Mouse (Mus musculus): Measurements from ENCODE around the gene Kpna4. TPM values are rescaled to one million over a fixed set of nuclear protein-coding genes. Genes with fewer than 3 reads are reported as not detected.

Gene Kpna4
- polyA plus RNA-seq, 1 experiment from 2014 or later = 16.1 TPM

DNA sequence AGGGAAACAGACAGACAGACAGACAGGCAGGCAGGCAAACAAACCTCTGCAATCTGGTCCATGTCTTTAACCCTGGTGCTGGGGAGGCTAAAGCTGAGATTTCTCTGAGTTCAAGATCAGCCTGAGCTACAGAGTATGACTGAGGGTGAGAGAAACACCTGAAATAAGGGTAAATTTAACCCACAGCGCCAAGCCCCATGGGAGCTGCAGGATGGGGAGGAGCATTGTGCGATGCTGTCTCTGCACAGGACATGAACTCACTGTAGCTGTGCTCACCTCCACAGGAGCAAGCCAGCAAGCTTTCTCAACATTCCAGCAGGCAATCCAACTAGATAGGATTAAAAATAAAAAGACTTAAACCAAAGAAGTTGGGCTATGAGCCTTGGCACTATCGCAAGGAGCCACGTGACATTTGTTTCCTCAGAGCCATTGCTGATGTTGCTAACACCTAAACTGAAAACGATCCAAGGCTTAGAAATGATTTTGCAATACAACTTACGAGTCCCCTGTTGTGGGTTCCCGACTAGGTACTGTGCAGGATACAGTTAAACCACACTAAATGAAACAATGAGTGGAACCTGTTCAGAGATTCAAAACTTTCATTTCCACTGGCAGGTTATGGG lies 15.6 kb upstream of the Kpna4 start:
- WGBS (ENCODE audit: insufficient replicate concordance) = 70% methylated on average over 7 of the region's 7 CpGs
- DNase-seq = no peak
- H3K36me3 ChIP-seq = no peaks in the 10 kb centered on the region
- H3K4me1 ChIP-seq (replicated peaks) = no peaks in the 10 kb centered on the region
- no peak overlapping the region for H3K9ac ChIP-seq
- no peaks in the 10 kb centered on the region for H3K27me3 ChIP-seq
- no peaks in the 10 kb centered on the region for H3K9me3 ChIP-seq (replicated peaks)
- H3K4me2 ChIP-seq = no peak overlapping the region
- H3K27ac ChIP-seq = no peak overlapping the region
- H3K4me3 ChIP-seq (replicated peaks) = no peak overlapping the region
- no peak for ATAC-seq (ENCODE audit: low read depth)

DNA sequence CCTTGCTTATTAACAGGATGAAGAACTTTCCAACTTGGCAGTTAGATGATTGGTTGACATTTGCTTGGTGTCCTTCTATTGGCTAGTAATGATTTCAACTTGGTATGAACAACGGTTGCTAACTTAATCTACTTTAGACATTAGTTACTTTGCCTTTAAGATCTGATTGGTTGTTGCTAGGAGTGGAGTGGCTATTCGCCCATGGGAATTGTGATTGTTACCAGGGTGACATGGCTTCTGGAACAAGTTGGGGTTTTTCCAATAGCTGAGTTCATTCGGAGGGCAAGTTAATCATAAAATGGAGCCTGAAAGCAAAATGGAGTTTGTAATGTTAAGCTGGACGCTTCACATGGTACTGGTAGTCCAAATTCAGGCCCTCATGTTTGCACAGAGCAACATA lies 13.9 kb upstream of the Kpna4 start:
- Histone ChIP-seq H3K9me3 (replicated peaks) (no peaks in the 10 kb centered on the region), H3K36me3 (no peaks in the 10 kb centered on the region), H3K27me3 (no peaks in the 10 kb centered on the region), H3K4me1 (replicated peaks) (no peaks in the 10 kb centered on the region), H3K9ac (no peak overlapping the region), H3K4me2 (no peak overlapping the region), H3K27ac (no peak overlapping the region), H3K4me3 (replicated peaks) (no peak overlapping the region)
- no peak for DNase-seq
- WGBS (ENCODE audit: insufficient replicate concordance) = 65% methylated on average over 4 of the region's 4 CpGs
- no peak for ATAC-seq (ENCODE audit: low read depth)

DNA sequence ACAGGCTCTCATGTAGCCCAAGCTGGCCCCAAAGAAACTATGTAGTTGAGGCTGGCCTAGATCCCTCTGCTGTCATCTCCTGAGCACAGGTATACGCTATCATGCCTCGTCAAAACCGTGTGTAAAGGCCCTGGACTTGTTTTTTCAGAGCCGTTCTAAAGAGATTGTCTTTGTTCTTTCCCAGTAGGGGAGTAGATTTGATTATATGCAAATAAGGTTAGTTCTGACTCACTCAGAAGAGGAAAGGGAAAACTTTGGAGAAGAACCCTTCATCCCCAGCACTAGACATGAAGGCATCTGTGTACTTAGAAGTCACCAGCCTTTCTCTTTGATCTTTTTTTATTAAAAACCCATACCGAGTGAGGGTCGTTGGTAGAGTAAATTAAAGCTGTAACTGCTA lies 9.1 kb upstream of the Kpna4 start:
- ATAC-seq (ENCODE audit: low read depth) = no peak
- WGBS (ENCODE audit: insufficient replicate concordance) = 68% methylated on average over 6 of the region's 6 CpGs

GRCm38 (mm10) chr3:69130973-69131372 lies 4.1 kb upstream of the Kpna4 start:
- no peaks in the 10 kb centered on the region for H3K27me3 ChIP-seq
- no peak overlapping the region for H3K4me2 ChIP-seq
- no peak overlapping the region for H3K27ac ChIP-seq
- no peak overlapping the region for H3K4me3 ChIP-seq (replicated peaks)
- H3K36me3 ChIP-seq = no peaks in the 10 kb centered on the region
- ATAC-seq (ENCODE audit: low read depth) (no peak), DNase-seq (no peak)
- WGBS (ENCODE audit: insufficient replicate concordance) = 71% methylated on average over 4 of the region's 4 CpGs
- H3K9me3 ChIP-seq (replicated peaks) = no peaks in the 10 kb centered on the region
- no peak overlapping the region for H3K9ac ChIP-seq
- H3K4me1 ChIP-seq (replicated peaks) = peaks cover 7% of the 10 kb centered on the region

More for the DNA sequence above, 9.1 kb upstream of the Kpna4 start:
- Histone ChIP-seq H3K4me1 (replicated peaks) (no peaks in the 10 kb centered on the region), H3K4me2 (no peak overlapping the region), H3K4me3 (replicated peaks) (no peak overlapping the region), H3K27me3 (no peaks in the 10 kb centered on the region), H3K9ac (no peak overlapping the region), H3K9me3 (replicated peaks) (no peaks in the 10 kb centered on the region), H3K27ac (no peak overlapping the region), H3K36me3 (no peaks in the 10 kb centered on the region)
- DNase-seq = no peak

DNA sequence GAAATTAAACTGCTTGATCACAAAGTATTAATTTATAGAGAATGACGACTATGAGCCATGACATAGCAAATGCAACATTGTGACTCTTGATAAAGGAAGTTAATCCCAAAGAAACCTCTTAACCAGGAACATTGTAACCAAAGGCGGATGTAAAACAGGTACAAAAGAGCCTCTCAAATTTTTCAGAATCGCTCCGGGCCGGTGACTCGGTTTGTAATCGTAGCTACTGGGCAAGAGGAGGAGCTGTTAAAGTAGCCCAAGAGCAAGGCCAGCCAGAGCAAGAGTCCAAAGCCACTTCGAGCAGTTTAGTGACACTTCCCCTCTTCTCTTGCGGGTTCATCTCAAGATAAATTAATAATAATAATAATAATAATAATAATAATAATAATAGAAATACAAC lies 780 bp upstream of the Kpna4 start:
- Histone ChIP-seq H3K9me3 (replicated peaks) (no peaks in the 10 kb centered on the region), H3K9ac (peak overlapping the region; percentile 97), H3K4me2 (peak overlapping the region; percentile 88), H3K36me3 (no peaks in the 10 kb centered on the region), H3K4me3 (replicated peaks) (peak overlapping the region; percentile 95), H3K27ac (peak overlapping the region; percentile 89), H3K4me1 (replicated peaks) (peaks cover 24% of the 10 kb centered on the region), H3K27me3 (no peaks in the 10 kb centered on the region)
- no peak for DNase-seq
- WGBS (ENCODE audit: insufficient replicate concordance) = 9% methylated on average over 9 of the region's 9 CpGs
- no peak for ATAC-seq (ENCODE audit: low read depth)

DNA sequence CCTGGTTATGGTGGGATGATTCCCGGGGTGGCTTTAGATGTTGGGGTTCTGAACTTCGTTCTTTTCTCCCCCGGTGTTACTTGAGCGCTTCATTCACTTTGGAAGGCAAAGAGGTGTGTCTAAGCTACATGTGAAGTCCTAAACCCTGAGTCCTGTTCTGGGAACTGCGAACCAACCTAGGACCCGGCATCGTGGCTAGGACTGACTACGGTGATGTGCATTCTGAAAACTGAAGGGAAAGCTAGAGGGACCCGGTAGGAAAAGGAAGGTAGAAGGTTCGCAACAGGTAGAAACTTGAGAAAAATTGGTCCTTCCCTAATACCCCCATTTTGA lies 399 bp upstream of the Kpna4 start:
- H3K4me3 ChIP-seq (replicated peaks) = peak overlapping the region; percentile 95
- peak; percentile 52 for ATAC-seq (ENCODE audit: low read depth)

GRCm38 (mm10) chr3:69125891-69126508 lies 913 bp downstream of the Kpna4 start:
- peak overlapping the region; percentile 95 for H3K4me3 ChIP-seq (replicated peaks)
- no peaks in the 10 kb centered on the region for H3K9me3 ChIP-seq (replicated peaks)
- H3K9ac ChIP-seq = peak overlapping the region; percentile 97
- H3K27me3 ChIP-seq = no peaks in the 10 kb centered on the region
- DNase-seq (peak; percentile 36), ATAC-seq (ENCODE audit: low read depth) (0 out of 2 replicates have a peak, but pooled peaks have one; percentile 27)
- peak overlapping the region; percentile 88 for H3K4me2 ChIP-seq
- WGBS (ENCODE audit: insufficient replicate concordance) = under 1% methylated on average over 35 of the region's 35 CpGs
- H3K36me3 ChIP-seq = no peaks in the 10 kb centered on the region
- H3K27ac ChIP-seq = peak overlapping the region; percentile 89
- peaks cover 27% of the 10 kb centered on the region for H3K4me1 ChIP-seq (replicated peaks)

More for the DNA sequence above, 399 bp upstream of the Kpna4 start:
- no peaks in the 10 kb centered on the region for H3K27me3 ChIP-seq
- 0% methylated on average over 10 of the region's 10 CpGs for WGBS (ENCODE audit: insufficient replicate concordance)
- H3K4me1 ChIP-seq (replicated peaks) = peaks cover 24% of the 10 kb centered on the region
- peak overlapping the region; percentile 89 for H3K27ac ChIP-seq
- H3K9me3 ChIP-seq (replicated peaks) = no peaks in the 10 kb centered on the region
- peak overlapping the region; percentile 88 for H3K4me2 ChIP-seq
- H3K9ac ChIP-seq = peak overlapping the region; percentile 97
- no peak for DNase-seq
- no peaks in the 10 kb centered on the region for H3K36me3 ChIP-seq

DNA sequence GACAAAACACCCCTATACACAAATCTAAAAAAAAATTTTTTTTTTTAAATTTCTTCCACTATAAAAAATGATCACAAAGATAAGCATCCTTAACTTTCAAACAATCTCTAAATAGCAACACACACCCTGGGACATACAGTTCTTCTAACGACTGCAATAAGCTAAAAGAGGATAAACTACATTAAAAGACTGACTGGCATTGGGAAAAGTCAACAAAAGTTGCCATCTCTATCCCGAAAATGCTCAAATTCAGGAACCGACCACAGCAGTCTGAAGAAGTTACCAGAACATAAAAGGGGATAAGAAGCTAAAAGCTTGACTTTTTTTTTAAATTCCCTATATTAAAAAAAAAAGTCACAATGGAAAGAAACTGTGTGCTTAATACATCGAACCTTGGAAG lies 1.5 kb downstream of the Kpna4 start:
- Histone ChIP-seq H3K9ac (peak overlapping the region; percentile 97), H3K36me3 (peaks cover 4% of the 10 kb centered on the region), H3K4me3 (replicated peaks) (peak overlapping the region; percentile 95), H3K27me3 (no peaks in the 10 kb centered on the region), H3K27ac (peak overlapping the region; percentile 89), H3K4me1 (replicated peaks) (peaks cover 32% of the 10 kb centered on the region), H3K4me2 (peak overlapping the region; percentile 88), H3K9me3 (replicated peaks) (no peaks in the 10 kb centered on the region)
- 15% methylated on average over 4 of the region's 4 CpGs for WGBS (ENCODE audit: insufficient replicate concordance)
- DNase-seq (no peak), ATAC-seq (ENCODE audit: low read depth) (no peak)

GRCm38 (mm10) chr3:69118827-69119226 lies 8.1 kb downstream of the Kpna4 start:
- Histone ChIP-seq H3K9me3 (replicated peaks) (no peaks in the 10 kb centered on the region), H3K4me3 (replicated peaks) (no peak overlapping the region), H3K4me1 (replicated peaks) (peaks cover 40% of the 10 kb centered on the region), H3K27me3 (no peaks in the 10 kb centered on the region), H3K4me2 (no peak overlapping the region), H3K27ac (peak overlapping the region; percentile 55; the same call in 1 of the 2 replicates), H3K9ac (no peak overlapping the region; the same call in 1 of the 2 replicates), H3K36me3 (peaks cover 4% of the 10 kb centered on the region)
- ATAC-seq (ENCODE audit: low read depth) (peak; percentile 54), DNase-seq (no peak)
- WGBS (ENCODE audit: insufficient replicate concordance) = 52% methylated on average over 3 of the region's 3 CpGs

GRCm38 (mm10) chr3:69114760-69115159 lies 12.2 kb downstream of the Kpna4 start:
- H3K9me3 ChIP-seq (replicated peaks) = no peaks in the 10 kb centered on the region
- DNase-seq = no peak
- no peak overlapping the region for H3K27ac ChIP-seq
- WGBS (ENCODE audit: insufficient replicate concordance) = 83% methylated on average over 1 of the region's 1 CpGs
- H3K4me1 ChIP-seq (replicated peaks) = peaks cover 23% of the 10 kb centered on the region
- no peak for ATAC-seq (ENCODE audit: low read depth)
- H3K9ac ChIP-seq = no peak overlapping the region
- H3K4me2 ChIP-seq = no peak overlapping the region
- no peaks in the 10 kb centered on the region for H3K27me3 ChIP-seq
- H3K36me3 ChIP-seq = no peaks in the 10 kb centered on the region
- no peak overlapping the region for H3K4me3 ChIP-seq (replicated peaks)

DNA sequence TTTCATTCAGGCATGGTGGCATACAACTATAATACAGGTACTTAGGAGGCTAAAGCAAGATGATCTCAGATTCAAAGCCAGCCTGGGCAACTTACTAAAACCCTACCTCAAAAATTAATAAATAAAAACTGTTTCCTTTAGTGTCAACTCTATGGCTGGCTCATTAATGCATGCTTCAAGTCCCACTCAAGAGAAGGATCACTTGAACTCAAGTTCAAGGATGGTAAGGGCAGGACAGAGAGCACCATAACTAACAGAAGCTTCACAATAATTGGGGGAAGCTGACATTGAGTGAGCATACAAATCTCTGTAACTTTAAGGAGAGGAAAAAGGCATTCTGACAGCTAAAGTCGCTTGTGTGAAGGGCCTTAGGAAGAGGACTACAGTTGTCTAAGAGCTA lies 13.0 kb downstream of the Kpna4 start:
- WGBS (ENCODE audit: insufficient replicate concordance) = 78% methylated on average over 1 of the region's 1 CpGs
- no peaks in the 10 kb centered on the region for H3K36me3 ChIP-seq
- H3K27ac ChIP-seq = no peak overlapping the region
- H3K9ac ChIP-seq = no peak overlapping the region
- H3K4me1 ChIP-seq (replicated peaks) = peaks cover 21% of the 10 kb centered on the region
- no peak overlapping the region for H3K4me2 ChIP-seq
- ATAC-seq (ENCODE audit: low read depth) (no peak), DNase-seq (no peak)
- H3K9me3 ChIP-seq (replicated peaks) = no peaks in the 10 kb centered on the region
- no peaks in the 10 kb centered on the region for H3K27me3 ChIP-seq
- H3K4me3 ChIP-seq (replicated peaks) = no peak overlapping the region

- WGBS (ENCODE audit: insufficient replicate concordance) = 95% methylated on average over 1 of the region's 1 CpGs
- H3K36me3 ChIP-seq = no peaks in the 10 kb centered on the region
- no peak overlapping the region for H3K27ac ChIP-seq
- DNase-seq = no peak
- no peak for ATAC-seq (ENCODE audit: low read depth)
- no peaks in the 10 kb centered on the region for H3K27me3 ChIP-seq
- no peak overlapping the region for H3K4me2 ChIP-seq
- no peak overlapping the region for H3K9ac ChIP-seq
- no peak overlapping the region for H3K4me3 ChIP-seq (replicated peaks)
- no peaks in the 10 kb centered on the region for H3K4me1 ChIP-seq (replicated peaks)
- H3K9me3 ChIP-seq (replicated peaks) = no peaks in the 10 kb centered on the region
Observed at GRCm38 (mm10) chr3:69109079-69109478, 17.8 kb downstream of the Kpna4 start.

All from liver, embryonic 13.5 days (tissue).